Mouse (Mus musculus): ENCODE data around the gene Gtse1. TPM values are rescaled to one million over a fixed set of nuclear protein-coding genes. Genes with fewer than 3 reads are reported as not detected.
A peak's percentile ranks its signal among the peaks of the same experiment; 100 is the strongest.

The Gtse1 gene
- polyA plus RNA-seq, 1 experiment, result 2.0 TPM

DNA sequence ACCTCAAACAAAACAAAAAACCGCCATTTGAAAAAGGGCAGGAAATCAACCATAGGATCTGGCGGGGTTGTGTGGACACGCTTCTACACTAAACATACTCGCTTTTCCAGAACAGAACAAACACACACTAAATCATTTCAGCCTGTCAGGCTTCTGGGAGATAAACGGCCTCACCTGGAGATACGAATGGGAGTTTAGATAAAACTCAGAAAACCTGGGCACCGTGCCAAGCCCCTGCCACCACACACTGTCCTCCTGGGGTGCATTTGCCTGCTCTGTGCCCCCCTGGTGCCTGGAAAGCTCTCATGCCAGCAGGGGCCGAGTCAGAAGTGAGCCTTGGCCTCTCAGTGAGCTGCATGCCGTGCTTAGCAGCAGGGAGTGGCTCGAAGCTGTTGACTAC, 50.4 kb downstream of the Gtse1 start:
- WGBS, result 29% methylated on average over 10 of the region's 10 CpGs
- TF ChIP-seq CTCF (IDR thresholded peaks at IDR 0.05; ENCODE audit: insufficient read depth, low read length) (no peak), POLR2A (IDR thresholded peaks at IDR 0.05; ENCODE audit: borderline replicate concordance, extremely low read depth, low read depth, low read length) (no peak)
- no peak for DNase-seq
- Histone ChIP-seq H3K4me1 (ENCODE audit: control insufficient read depth, insufficient read depth, low read length) (no peaks in the 10 kb centered on the region), H3K4me3 (replicated peaks; ENCODE audit: extremely low read depth, low read depth, low read length) (no peak overlapping the region)

- 29% methylated on average over 2 of the region's 2 CpGs for WGBS
- Histone ChIP-seq H3K4me1 (ENCODE audit: control insufficient read depth, insufficient read depth, low read length) (no peaks in the 10 kb centered on the region), H3K4me3 (replicated peaks; ENCODE audit: extremely low read depth, low read depth, low read length) (no peak overlapping the region)
- DNase-seq, result peak; percentile 59
- TF ChIP-seq CTCF (IDR thresholded peaks at IDR 0.05; ENCODE audit: insufficient read depth, low read length) (peak; percentile 77), POLR2A (IDR thresholded peaks at IDR 0.05; ENCODE audit: borderline replicate concordance, extremely low read depth, low read depth, low read length) (no peak)
Observed at GRCm38 (mm10) chr15:85913605-85914004, 54.1 kb downstream of the Gtse1 start.

DNA sequence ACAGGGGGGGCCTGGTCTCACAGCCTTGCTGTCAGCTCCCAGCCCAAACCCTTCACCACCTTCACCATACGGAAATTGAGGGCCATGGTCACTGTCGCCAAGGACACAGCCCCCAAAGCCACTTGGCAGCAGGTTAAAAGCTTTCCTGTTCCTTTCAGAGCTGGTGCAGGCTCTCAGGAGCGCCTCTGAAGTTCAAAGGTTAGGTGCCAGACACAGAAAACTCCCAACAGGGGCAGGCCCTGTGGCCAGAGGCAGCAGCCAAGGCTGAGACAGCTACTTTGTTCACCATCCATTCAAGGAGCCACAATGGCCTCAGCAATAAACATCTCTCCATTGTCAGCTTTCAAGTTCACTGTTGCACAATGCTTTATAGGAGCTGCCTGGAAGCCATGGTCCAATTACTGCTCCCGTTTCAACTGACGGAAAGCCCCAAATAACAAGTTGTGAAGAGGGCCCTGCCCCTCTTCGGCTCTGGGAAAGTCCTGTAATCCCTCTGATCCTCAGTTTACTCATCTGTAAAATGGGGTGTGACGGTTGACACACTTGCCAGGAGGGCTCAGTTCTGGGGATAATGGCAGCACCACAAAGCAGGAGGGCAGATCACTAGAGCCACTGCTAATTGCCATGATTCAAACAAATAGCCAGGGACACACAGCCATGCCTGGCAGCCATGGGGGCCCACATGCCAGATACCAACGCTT, 59.8 kb downstream of the Gtse1 start:
- no peak for TF ChIP-seq POLR2A (IDR thresholded peaks at IDR 0.05; ENCODE audit: borderline replicate concordance, extremely low read depth, low read depth, low read length)
- Histone ChIP-seq H3K4me3 (replicated peaks; ENCODE audit: extremely low read depth, low read depth, low read length) (no peak overlapping the region), H3K4me1 (ENCODE audit: control insufficient read depth, insufficient read depth, low read length) (no peaks in the 10 kb centered on the region)
- DNase-seq, result no peak
- WGBS, result 55% methylated on average over 8 of the region's 8 CpGs

DNA sequence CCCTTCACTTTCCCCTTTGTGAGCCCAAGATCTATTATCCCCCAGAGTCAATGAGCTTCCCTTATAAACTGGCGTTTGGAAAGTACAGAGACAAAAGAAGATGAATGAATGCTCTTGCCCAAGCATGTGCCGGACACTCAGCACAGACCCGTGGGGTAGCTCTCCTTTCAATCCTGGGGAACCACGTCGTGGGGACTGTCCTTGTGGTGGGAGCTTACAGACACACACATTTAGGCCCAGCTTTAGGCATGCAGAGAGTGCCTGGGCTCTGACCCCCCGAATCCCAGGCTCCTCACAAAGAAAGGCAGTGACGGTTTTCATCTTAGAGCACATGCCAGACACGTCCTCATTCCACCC, 60.3 kb downstream of the Gtse1 start:
- whole genome bisulfite sequencing, result 78% methylated on average over 8 of the region's 8 CpGs
- TF ChIP-seq CTCF (IDR thresholded peaks at IDR 0.05; ENCODE audit: insufficient read depth, low read length), result no peak
- TF ChIP-seq POLR2A (IDR thresholded peaks at IDR 0.05; ENCODE audit: borderline replicate concordance, extremely low read depth, low read depth, low read length), result no peak
- Histone ChIP-seq H3K4me1 (ENCODE audit: control insufficient read depth, insufficient read depth, low read length) (no peaks in the 10 kb centered on the region), H3K4me3 (replicated peaks; ENCODE audit: extremely low read depth, low read depth, low read length) (no peak overlapping the region)
- no peak for DNase-seq

- WGBS, result 93% methylated on average over 11 of the region's 11 CpGs
- no peak for TF ChIP-seq POLR2A (IDR thresholded peaks at IDR 0.05; ENCODE audit: borderline replicate concordance, extremely low read depth, low read depth, low read length)
- TF ChIP-seq CTCF (IDR thresholded peaks at IDR 0.05; ENCODE audit: insufficient read depth, low read length), result no peak
- no peak overlapping the region for H3K4me3 ChIP-seq (replicated peaks; ENCODE audit: extremely low read depth, low read depth, low read length)
- DNase-seq, result no peak
- no peaks in the 10 kb centered on the region for H3K4me1 ChIP-seq (ENCODE audit: control insufficient read depth, insufficient read depth, low read length)
Observed at GRCm38 (mm10) chr15:85921855-85922254, 62.3 kb downstream of the Gtse1 start.

Other genes starting within 250 kb of the Gtse1 start
- gene Ppara, start 124.8 kb upstream of the Gtse1 start, polyA plus RNA-seq (2012; rRNA removed), result 2.2 and 2.3 TPM in 2 replicates
- 39.0 and 43.0 TPM in 2 replicates for gene Cdpf1, start 48.0 kb upstream of the Gtse1 start, polyA plus RNA-seq (2012; rRNA removed)
- 0.25 and 0.44 TPM in 2 replicates for gene Pkdrej, start 38.0 kb upstream of the Gtse1 start, polyA plus RNA-seq (2012; rRNA removed)
- 8.7 and 13.0 TPM in 2 replicates for gene Ttc38, start 27.4 kb upstream of the Gtse1 start, polyA plus RNA-seq (2012; rRNA removed)
- gene Trmu, start 19.6 kb downstream of the Gtse1 start, polyA plus RNA-seq (2012; rRNA removed), result 32.6 and 43.9 TPM in 2 replicates
- gene Celsr1, start 174.0 kb downstream of the Gtse1 start, polyA plus RNA-seq (2012; rRNA removed), result 16.0 and 16.2 TPM in 2 replicates
- 21.5 and 24.4 TPM in 2 replicates for gene Gramd4, start 197.9 kb downstream of the Gtse1 start, polyA plus RNA-seq (2012; rRNA removed)

Measured in lung, adult 2 months (tissue).